Mouse (Mus musculus): Measurements from ENCODE around the gene Rnf123.
A peak's percentile ranks its signal among the peaks of the same experiment; 100 is the strongest.

Gene Rnf123

GRCm38 (mm10) chr9:108058291-108058690, 24.9 kb downstream of the Rnf123 start:
- DNase-seq, result no peak

- DNase-seq, result no peak
Observed at GRCm38 (mm10) chr9:108057262-108057562, 25.9 kb downstream of the Rnf123 start.

GRCm38 (mm10) chr9:108056361-108057261, 26.5 kb downstream of the Rnf123 start:
- no peak for DNase-seq

- DNase-seq, result no peak
Observed at GRCm38 (mm10) chr9:108055661-108056237, 27.4 kb downstream of the Rnf123 start.

GRCm38 (mm10) chr9:108055061-108055460, 28.1 kb downstream of the Rnf123 start:
- DNase-seq, result no peak

- no peak for DNase-seq
Observed at GRCm38 (mm10) chr9:108054331-108055040, 28.7 kb downstream of the Rnf123 start.

GRCm38 (mm10) chr9:108053665-108054225, 29.4 kb downstream of the Rnf123 start:
- no peak for DNase-seq

- DNase-seq, result peak; percentile 92
Observed at GRCm38 (mm10) chr9:108052885-108053664, 30.1 kb downstream of the Rnf123 start, which contains the start of gene Amigo3. Gene Amigo3, plus strand, starts transcription at chr9:108053159.

GRCm38 (mm10) chr9:108052411-108052810, 30.7 kb downstream of the Rnf123 start:
- no peak for DNase-seq

- DNase-seq, result no peak
Observed at GRCm38 (mm10) chr9:108051931-108052220, 31.3 kb downstream of the Rnf123 start.

- DNase-seq, result no peak
Observed at GRCm38 (mm10) chr9:108051184-108051930, 31.8 kb downstream of the Rnf123 start.

GRCm38 (mm10) chr9:108049561-108050251, 33.4 kb downstream of the Rnf123 start:
- no peak for DNase-seq

- DNase-seq, result peak; percentile 96
Observed at GRCm38 (mm10) chr9:108049016-108049455, 34.1 kb downstream of the Rnf123 start, which contains the start of gene Gmppb. Gene Gmppb, plus strand, starts transcription at chr9:108049242.

GRCm38 (mm10) chr9:108048566-108048955, 34.6 kb downstream of the Rnf123 start:
- DNase-seq, result no peak

GRCm38 (mm10) chr9:108047601-108048565, 35.3 kb downstream of the Rnf123 start:
- no peak for DNase-seq

- DNase-seq, result no peak
Observed at GRCm38 (mm10) chr9:108046582-108046981, 36.6 kb downstream of the Rnf123 start.

GRCm38 (mm10) chr9:108044751-108045492, 38.2 kb downstream of the Rnf123 start:
- DNase-seq, result no peak

- DNase-seq, result no peak
Observed at GRCm38 (mm10) chr9:108035331-108036156, 47.6 kb downstream of the Rnf123 start.
